Mouse (Mus musculus): ENCODE measurements around the gene Zfp217. TPM values are rescaled to one million over a fixed set of nuclear protein-coding genes. Genes with fewer than 3 reads are reported as not detected.
A peak's percentile ranks its signal among the peaks of the same experiment; 100 is the strongest.
"Not testable (repeated sequence)": the region's sequence is repeated elsewhere in the genome, so short reads cannot be mapped to it uniquely, and the experiment has no call there.

The Zfp217 gene
- total RNA-seq (2021) = 10 to 100 TPM; 11.2 to 13.0 TPM

DNA sequence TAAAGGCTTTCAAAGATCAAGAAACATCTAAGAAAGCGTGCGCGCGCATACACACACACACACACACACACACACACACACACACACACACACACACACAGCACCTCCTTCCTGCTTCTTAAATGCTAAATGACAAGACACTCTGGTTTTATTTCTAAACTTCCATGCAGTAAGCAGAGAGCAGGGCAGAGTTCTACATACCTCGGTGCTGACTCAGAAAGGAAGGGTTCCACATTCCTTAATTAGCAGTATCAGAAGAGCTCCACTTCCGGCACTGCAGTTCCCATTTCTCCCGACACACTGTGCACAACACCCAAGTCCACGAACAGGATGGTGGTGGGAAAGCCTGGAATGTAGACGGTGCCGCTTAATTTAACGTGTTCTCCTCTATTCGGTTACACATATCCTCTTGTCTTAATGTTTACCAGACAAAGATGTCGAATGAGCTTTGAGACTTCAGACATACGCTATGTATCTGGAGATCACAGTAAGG lies at the start of gene Zfp217:
TSS of gene Zfp217 (minus strand) at position 443 of the 493 bp plus-strand sequence.
- DNase-seq = peak in 1 of 2 experiments; percentile 63

DNA sequence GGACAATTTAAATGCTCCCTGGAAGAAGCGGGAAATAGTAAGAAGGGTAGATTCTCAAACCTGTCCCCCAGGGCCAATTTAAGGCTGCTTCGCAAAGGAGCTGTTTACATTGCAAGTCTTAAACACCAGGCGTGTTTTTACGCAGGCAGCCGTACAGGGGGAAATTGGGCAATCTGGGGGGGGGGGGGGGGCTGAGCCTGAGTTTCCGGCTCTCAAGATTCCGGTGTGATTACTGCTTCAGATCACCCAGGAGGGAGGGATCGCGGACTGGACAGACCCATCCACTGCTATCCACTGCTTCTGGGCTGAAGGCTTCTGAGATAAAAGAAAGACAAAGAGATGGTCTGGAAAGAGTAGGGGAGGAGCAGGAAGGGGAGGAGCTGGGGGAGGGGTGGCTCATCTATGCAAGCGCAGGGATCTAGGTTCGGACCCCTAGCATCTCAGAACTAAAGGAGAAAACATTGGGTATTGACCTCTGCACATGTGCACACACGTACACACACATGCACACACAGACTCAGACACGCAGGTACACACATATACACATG lies 47.7 kb upstream of the Zfp217 start:
- DNase-seq = no peak
- intact Hi-C loops (cut with DNase I) = no loop called here

More for the DNA sequence above, at the start of gene Zfp217:
- intact Hi-C loops (cut with DNase I) = no loop called here

DNA sequence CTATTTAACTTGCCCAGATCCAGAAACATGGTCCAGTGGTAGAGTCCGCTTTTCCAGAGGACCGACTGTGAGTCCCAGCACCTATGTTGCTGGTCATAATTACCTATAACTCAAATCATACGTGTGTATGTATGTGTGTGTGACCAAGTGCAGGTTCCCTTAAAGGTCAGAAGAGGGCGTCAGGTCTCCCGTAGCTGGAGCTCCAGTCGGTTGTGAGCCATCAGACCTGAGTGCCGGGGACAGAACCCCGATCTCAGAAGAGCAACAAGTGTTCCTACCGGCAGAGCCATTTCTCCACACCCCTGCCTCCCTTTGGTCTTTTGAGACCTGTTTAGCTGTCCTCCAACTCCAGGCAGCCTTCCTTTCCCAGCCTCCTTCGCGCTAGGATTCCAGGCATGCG lies 46.9 kb upstream of the Zfp217 start:
- intact Hi-C loops (cut with DNase I) = no loop called here
- no peak for DNase-seq

DNA sequence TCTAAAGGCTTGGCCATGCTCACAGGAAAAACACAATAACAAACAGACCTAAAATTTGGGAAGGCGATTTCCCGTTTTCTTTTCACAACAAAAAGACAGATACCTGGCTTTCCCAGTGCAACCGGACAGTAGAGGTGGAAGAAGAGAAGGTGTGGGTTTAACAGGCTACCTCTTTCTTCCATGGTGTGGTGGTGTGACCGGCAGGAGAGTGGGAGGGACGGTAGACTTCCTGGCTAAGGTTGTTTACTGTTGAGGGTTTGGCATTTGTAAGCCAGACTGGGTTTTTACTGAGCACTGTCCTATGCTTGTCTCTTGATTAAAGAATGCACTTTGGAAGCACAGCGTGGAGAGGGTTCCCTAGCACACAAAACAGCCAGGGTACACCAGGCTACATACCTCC lies 45.9 kb upstream of the Zfp217 start:
- intact Hi-C loops (cut with DNase I) = no loop called here
- no peak for DNase-seq

DNA sequence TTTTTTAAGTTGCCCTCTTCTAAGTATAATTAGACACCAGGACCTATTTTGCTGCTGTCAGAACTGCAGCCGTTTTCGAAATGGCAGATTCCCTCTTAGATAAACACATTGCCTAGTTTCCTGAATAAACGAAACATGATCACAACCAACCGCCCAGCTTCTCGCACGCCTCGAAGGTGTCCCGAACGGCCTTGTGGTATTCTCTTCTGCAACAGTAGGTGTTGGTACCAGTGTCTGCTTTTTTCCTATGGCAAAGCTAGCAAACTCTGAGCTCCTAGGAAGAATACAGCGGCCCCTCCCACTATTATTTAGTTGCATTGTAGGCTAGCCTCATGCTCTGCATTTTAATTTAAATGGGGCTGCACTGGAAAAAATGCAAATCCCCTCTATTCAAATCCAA lies 45.3 kb upstream of the Zfp217 start:
- no peak for DNase-seq
- intact Hi-C loops (cut with DNase I) = no loop called here

DNA sequence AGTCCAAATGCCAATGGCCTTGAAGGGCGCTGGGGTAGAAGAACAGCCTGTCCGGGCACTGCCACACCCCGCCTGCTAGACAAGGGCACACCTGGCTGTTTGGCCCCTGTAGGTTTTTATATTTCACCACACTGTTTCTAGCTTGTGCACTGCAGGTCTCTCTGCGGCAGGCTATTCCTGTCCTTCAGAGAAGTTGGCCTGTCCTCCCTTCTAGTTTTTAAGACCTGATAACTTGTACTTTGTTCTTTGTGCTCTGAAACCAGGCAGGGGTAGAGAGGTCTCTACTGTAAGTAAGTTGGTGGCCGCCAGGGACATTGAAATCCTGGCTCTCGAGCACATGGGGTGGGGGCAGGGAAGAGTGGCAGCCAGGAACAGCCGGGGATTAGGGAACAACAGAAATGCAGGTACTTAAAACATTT lies 44.8 kb upstream of the Zfp217 start:
- DNase-seq = no peak
- intact Hi-C loops (cut with DNase I) = no loop called here

DNA sequence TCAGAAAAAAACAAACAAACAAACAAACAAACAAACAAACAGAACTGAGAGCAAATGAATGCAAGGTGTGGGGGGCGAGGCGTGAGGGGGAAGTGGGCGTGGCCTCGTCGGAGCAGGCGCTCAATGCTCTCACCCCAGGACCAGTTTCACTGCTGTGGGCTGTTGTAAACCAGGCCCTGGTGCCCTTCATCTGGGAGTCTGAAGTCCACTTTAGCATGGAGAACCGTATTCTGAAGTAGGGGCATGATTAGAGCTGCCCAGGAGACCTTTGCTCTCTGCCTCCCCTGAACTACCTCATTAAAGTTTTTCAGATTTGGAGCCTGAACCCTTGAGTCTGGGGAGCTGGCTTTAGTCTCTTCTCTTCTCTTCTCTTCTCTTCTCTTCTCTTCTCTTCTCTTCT lies 40.8 kb upstream of the Zfp217 start:
- intact Hi-C loops (cut with DNase I) = no loop called here
- no peak for DNase-seq

DNA sequence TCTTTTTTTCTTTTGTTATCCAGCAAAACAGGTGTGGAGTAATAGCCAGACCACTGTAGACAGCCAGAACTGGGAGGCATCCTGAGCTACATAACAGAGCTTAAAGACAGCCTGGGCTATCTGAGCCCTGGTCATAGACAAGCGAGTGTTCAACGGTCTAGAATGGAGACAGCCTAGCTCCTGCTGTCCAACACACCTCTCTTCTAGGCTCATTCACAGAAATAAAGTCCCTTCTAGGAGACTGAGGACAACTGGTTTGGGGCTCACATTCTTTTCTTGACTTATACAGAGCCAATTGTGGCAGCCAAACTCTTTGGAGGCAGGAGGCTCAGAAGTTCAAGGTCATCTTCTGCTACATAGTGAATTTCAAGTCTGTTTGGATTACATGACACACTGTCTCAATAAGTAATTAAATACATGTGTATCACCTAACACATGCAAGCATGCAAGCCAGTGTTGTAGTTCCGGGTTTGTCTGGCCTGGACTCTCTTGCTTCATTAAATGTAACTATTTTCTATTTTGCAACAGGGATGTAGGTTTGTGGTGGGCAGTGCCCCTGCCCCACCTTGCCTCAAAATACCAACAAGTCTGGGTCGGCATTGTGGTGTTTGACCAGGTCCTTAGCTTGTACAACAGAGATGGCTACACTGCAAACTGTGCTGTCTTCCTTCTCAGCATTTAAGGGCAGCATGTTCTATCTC lies 37.4 kb upstream of the Zfp217 start:
- intact Hi-C loops (cut with DNase I) = loop anchor here (2.0 kb wide), 1 partner anchor 24 kb away; no protein-coding TSS in a partner anchor
- DNase-seq = no peak

DNA sequence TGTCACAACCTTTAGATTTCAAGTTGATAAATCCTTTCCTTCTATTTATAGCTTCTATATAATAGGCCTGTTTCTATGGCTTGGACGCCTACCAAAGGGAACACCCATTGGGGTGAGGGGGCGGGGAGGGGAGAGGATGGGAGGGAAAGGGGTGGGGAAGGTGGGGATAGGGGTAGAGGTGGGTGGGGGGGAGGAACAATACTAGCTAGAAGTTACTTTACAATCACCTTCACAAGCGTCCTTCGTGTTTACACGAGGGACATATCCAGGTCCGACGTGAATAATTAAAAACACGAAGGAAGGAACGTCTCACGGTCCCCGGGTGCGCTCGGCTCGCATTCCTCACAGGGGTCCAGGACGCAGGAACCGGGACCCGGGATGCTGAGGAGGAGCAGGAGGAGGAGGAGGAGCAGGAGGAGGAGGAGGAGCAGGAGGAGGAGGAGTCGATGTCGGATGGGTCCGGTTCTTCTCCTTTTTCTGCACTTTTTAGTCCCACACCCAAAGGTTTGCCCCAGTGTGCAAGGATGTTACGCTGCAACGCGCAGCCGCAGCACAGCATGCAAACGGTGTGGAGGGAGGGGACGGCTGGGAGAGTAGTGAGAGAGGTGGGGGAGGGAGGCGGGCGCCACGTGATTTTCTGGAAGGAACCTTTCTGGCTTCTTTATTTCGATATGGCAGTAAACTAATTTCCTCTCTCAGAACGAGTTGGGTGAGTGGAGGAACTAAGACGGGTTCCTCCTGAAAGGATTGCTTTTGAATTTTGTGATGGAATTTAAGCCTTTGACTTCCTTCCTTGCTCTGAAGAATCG lies 36.5 kb upstream of the Zfp217 start:
- intact Hi-C loops (cut with DNase I) = loop anchor here (2.0 kb wide), 1 partner anchor 24 kb away; no protein-coding TSS in a partner anchor
- peak; percentile 60 to 68 for DNase-seq

DNA sequence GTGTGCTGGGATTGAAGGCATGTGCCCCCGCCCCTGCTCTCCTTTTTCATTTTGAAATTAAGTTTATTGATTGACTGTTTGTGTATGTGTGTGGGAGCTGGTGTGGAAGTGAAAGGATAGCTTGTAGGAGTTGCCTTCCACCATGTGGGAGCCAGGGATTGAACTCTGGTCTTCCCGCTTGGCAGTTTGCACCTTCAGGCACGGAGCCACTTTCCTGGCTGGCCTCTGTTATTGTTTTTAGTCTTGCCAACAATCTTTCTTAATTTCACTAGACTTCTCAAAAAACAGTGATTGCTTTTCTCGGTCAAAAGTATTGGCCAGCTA lies 35.9 kb upstream of the Zfp217 start:
- intact Hi-C loops (cut with DNase I) = loop anchor here (2.0 kb wide), 1 partner anchor 25 kb away; no protein-coding TSS in a partner anchor
- DNase-seq = no peak

DNA sequence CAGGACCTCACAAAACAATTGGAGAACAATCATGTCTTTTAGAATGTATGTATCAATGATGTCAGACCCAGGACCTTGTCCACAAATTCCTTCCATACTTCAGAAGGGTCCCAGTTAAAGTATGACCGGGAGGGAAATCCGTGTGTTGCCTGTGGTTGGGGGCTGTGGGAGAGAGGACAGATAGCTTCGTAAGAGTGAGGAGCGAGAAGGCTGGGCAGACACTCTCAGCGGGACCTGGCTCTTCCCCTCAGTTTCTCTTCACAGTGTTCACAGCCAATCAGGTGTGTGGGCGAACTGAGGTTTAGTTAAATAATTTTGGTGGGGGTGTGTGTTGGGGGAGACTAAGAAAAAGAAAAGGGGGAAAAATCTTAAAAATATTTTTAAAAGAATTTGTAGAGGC lies 34.0 kb upstream of the Zfp217 start:
- intact Hi-C loops (cut with DNase I) = no loop called here

DNA sequence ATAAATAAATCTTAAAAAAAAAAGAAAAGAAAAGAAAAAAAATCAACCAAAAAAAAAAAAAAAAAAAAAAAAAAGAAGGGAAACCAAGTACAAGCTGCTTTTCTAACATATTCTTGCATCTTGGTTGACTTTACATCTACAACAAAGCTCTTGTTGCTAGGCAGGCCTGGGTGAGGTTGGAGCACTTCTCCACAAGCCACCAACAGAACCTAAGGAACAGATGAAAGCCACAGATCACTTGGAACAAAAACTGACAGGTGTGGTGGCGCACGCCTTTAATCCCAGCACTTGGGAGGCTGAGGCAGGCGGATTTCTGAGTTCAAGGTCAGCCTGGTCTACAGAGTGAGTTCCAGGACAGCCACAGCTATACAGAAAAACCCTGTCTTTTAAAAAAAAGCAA lies 32.9 kb upstream of the Zfp217 start:
- DNase-seq; intact Hi-C loops (cut with DNase I): not testable (repeated sequence)

More for the DNA sequence above, 34.0 kb upstream of the Zfp217 start:
- DNase-seq = no peak

DNA sequence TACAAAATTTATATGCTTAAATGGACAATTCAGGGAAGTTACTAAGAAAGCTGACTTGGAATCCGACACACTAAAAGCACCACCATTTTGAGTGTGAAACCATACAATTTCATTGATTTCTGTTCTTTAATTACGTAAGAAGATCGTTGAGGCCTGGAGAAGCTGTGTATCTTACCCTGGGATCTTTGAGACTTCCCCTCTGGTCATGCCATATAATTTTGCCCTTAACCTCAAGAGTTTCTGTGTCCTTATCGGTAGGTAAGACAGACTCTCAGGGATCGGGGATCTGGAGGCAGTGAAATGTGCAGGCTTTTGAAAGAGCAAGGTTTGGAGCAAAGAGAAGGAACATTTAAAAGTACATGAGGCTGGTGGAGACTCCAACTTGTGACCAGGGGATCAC lies 31.4 kb upstream of the Zfp217 start:
- intact Hi-C loops (cut with DNase I) = no loop called here
- DNase-seq = no peak

DNA sequence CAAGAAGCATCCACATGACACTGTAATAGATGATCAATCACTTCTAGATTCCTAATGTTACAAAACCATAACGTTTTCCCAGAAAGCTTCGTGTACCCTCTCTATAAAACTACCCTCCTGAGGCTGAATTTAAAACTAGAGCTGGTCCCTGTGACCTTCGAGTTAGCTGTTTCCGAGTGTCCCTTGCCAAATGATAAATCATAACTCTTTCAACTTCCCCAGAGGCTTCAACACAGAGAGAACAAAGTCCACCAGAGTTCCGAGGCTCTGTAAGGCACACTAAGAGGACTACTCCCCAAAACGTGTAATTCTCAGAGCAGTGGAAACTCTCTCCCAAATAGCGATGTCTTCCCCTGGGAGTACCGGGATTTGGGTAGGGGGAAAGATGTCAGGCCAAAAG lies 29.4 kb upstream of the Zfp217 start:
- intact Hi-C loops (cut with DNase I) = no loop called here
- no peak for DNase-seq

DNA sequence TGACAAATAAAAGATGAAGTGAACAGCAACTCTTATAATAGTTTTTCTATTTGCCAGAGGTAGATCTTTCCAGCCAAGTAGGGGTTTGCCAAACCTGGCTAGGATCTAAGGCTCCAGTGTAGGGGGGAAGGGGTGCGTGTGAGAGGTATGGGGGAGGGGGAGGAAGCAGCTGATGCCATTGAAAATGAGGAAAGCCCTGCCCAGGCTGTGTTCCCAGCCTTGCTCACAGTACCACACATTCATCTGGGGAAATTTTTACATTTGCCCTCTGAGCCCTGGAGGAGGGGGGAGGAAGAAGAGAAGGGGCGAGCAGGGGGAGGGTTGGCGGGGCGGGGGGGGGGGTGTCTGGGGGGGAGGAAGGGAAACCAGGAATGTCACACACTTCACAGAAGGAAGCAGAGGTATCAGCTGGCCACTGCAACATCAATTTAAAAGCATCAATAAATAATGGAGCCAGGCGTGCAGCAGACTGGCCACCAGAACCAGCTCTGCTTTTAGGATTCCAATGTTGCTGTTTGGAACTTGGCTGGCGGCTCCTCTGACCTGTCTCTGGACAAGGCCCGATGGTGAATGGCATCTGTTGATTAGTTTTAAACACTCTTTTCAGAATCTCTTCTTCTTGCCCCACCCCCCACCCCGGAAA lies 28.5 kb upstream of the Zfp217 start:
- intact Hi-C loops (cut with DNase I) = no loop called here
- DNase-seq = no peak

DNA sequence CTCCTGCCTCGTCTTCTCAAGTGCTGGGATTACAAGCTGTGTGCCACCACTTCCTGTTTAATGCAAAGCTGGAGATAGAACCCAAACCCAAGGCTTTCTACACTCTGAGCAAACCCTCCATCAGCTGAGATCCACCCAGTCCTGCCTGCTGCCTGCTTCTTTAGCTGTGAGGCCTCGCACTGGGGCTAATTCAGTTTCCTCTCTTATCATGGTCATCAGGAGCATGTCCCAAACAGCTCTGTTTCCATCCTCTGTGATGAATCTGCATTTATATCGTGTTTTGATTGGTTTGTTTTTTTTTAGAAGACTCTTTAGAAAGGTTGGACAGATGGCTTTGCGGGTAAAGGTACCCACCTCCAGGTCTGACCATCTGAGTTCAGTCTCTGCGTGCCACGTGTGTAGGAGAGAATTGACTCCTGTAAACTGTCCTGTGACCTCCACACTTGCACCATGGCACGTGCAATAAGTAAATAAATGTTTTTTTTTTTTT lies 27.8 kb upstream of the Zfp217 start:
- intact Hi-C loops (cut with DNase I) = loop anchor here (2.0 kb wide), 1 partner anchor 21 kb away; no protein-coding TSS in a partner anchor
- DNase-seq = no peak

DNA sequence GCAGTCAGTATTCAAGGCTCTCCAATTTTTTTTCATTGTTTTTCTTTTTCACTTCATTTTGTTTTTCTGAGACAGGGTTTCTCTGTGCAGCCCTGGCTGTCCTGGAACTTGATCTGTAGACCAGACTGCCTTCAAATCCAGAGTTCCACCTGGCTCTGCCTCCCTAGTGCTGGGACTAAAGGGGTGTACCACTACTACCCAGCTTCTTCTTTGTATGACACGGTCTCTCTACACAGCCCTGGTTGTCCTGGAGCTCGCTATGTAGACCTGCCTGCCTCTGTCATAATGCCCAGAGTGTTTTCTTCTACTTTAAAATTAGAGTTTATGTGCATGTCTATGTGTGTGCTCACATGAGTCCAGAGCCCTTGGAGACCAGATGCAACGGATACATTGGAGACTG lies 27.3 kb upstream of the Zfp217 start:
- intact Hi-C loops (cut with DNase I) = loop anchor here (2.0 kb wide), 1 partner anchor 20 kb away; no protein-coding TSS in a partner anchor
- DNase-seq = no peak

DNA sequence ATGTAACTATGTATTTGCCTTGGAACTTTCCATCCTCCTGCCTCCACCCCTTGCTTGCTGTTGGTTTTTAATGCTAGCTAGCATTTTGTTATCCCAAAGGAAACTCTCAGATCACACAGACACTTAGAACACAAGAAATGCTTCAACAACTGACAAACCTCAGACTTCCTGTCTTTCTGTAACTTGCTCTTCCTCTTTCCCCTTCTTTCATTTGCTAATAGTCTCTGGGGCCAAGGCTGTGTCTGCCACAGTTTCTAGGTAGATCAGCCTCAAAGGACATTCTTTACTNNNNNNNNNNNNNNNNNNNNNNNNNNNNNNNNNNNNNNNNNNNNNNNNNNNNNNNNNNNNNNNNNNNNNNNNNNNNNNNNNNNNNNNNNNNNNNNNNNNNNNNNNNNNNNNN lies 21.2 kb upstream of the Zfp217 start:
- intact Hi-C loops (cut with DNase I) = no loop called here
- no peak for DNase-seq

DNA sequence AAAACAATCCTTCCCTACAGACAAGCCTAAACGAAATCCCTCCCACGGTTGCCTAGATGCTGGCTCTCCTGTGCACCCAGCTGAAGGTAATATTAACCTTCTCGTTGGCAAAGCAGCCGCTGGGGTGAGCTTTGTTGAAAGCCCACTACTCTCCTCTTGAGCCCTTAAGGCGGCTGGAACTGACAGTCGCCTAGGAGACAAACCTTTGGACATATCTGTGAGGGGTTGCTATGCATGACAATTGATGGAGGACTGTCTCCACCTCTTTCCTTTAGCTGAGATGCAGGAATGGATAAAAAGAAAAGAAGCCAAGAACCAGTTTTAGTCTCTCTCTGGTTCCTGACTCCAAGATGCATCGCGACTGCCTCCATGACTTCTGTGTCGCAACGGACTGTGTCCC lies 17.7 kb upstream of the Zfp217 start:
- DNase-seq = no peak
- intact Hi-C loops (cut with DNase I) = no loop called here

DNA sequence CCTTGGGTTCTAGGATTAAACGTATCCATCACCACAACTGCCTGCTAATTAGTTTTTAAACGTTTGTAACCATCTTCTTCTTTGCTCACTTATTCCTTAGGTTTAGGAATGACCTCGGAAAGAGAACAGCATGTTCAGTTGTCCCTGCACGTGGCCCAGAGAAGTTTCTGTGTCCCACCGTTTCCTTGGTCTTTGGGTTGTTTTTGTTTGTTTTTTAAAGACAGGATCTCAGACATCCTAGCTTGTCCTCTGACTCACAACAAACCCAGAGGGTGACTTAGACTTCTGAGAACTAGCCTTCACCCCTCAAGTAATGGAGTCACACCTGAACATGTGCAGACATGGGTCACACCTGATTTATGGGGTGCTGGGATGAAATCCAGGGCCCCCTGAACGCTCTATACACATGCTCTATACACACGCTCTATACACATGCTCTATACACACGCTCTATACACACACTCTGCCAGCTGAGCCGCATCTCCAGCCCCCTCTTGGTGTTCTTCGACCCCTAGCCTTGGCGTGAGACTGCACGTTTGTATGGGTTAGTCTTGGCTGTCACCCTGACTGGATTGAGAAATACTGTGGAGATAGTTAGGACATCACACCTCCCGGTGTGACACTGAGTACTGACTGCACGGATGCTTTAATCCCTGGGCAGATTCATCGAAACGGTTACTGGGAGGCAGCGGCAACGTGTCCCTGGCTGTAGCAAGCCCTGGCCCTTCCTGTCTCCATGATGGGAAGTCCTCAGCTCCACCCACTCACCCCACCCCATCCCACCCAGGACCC lies 16.0 kb upstream of the Zfp217 start:
- intact Hi-C loops (cut with DNase I) = no loop called here

More for the DNA sequence above, 16.0 kb upstream of the Zfp217 start:
- no peak for DNase-seq

Measured in heart, postnatal 36 days (tissue).